Mouse (Mus musculus): ENCODE measurements around the gene Snd1.

DNA sequence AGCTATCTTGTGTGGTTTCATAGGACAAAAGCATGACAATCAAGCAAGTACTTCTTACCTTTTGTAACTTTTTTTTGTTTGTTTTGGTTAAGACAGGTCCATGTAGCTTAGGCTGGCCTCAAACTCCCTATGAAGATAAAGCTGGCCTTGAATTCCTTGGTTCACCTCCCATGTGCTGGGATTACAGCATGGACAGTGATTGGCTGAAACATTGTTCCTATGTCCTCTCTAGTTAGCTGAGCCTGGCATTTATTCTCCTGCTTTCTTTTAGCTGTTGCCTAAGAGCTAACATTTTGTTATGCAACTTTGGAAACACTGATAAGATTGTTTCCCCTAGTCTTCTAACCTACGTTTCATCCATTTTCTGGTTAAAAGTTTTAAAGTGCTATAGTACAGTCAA, 262.7 kb downstream of the Snd1 start:
- TF ChIP-seq CTCF (IDR thresholded peaks at IDR 0.05; ENCODE audit: low read depth) (no peak), EP300 (IDR thresholded peaks at IDR 0.05; ENCODE audit: low read depth) (no peak)

Data from liver, embryonic 14.5 days (tissue).